Mouse (Mus musculus): ENCODE data around the gene Grik3. TPM values are rescaled to one million over a fixed set of nuclear protein-coding genes. Genes with fewer than 3 reads are reported as not detected.

Gene Grik3
- polyA plus RNA-seq, 1 experiment, result not detected

DNA sequence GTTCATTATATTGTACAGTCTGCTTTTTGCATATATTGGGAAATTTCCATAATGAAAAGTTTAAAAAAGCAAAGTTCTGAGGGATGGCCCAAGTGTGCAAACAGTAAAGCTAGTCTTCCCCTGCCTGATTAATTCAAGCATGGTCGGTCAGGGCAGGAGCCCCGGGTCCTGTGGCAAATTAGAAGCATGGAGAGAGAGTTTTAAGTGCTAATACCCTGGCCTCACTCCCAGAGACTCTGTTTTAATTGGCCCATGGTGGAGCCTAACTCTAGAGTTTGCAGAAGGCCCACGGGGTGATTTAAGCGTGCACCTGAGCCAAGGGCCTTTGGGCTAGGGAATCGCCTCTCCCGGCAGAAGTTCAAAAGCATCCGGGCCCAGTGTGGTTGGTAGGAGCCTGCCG is 215.2 kb downstream of the Grik3 start:
- TF ChIP-seq SRF (IDR thresholded peaks at IDR 0.05; ENCODE audit: control insufficient read depth, insufficient read length, low read depth), result no peak
- TF ChIP-seq POLR2AphosphoS2 (IDR thresholded peaks at IDR 0.05; ENCODE audit: insufficient read length, low read depth), result no peak
- TF ChIP-seq E2F4 (IDR thresholded peaks at IDR 0.05; ENCODE audit: insufficient read depth), result no peak
- TF ChIP-seq TCF3 (IDR thresholded peaks at IDR 0.05; ENCODE audit: insufficient read length, low read depth), result no peak
- TF ChIP-seq TCF12 (IDR thresholded peaks at IDR 0.05; ENCODE audit: insufficient read depth, poor library complexity, severe bottlenecking), result no peak
- TF ChIP-seq MAX (IDR thresholded peaks at IDR 0.05; ENCODE audit: low read depth), result no peak
- TF ChIP-seq REST (IDR thresholded peaks at IDR 0.05; ENCODE audit: insufficient read depth, insufficient read length), result no peak
- no peak for TF ChIP-seq MYOD1 (IDR thresholded peaks at IDR 0.05; ENCODE audit: control insufficient read depth in 1 of 3, insufficient read length in 2 of 3, low read depth in 2 of 3)
- TF ChIP-seq POLR2A (IDR thresholded peaks at IDR 0.05; ENCODE audit: insufficient read length, low read depth), result no peak
- no peak overlapping the region for H3K4me3 ChIP-seq
- H3K4me2 ChIP-seq (ENCODE audit: low read depth), result no peak overlapping the region

DNA sequence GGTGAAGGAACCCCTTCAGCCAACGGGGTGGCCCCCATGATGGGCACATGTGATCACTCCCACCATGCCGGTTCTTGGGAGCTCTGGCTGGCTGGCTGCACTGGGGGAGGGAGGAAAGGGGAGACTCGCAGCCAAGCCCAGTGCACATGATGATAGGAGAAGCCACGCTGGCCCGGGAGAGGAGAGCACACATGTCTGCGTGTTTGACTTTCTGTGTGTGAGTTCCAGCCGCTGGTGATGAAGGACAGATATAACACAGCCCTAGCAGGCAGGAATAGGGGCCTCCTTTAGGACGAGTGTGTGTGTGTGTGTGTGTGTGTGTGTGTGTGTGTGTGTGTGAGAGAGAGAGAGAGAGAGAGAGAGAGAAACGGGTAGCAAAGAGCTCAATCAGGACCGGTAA is 219.2 kb downstream of the Grik3 start:
- TF ChIP-seq POLR2A (IDR thresholded peaks at IDR 0.05; ENCODE audit: insufficient read length, low read depth) (no peak), SRF (IDR thresholded peaks at IDR 0.05; ENCODE audit: control insufficient read depth, insufficient read length, low read depth) (no peak), REST (IDR thresholded peaks at IDR 0.05; ENCODE audit: insufficient read depth, insufficient read length) (no peak), E2F4 (IDR thresholded peaks at IDR 0.05; ENCODE audit: insufficient read depth) (no peak), MYOG (IDR thresholded peaks at IDR 0.05; ENCODE audit: control insufficient read depth in 1 of 3, insufficient read depth in 1 of 3, insufficient read length in 2 of 3, low read depth in 2 of 3) (no peak), USF1 (IDR thresholded peaks at IDR 0.05; ENCODE audit: low read depth) (no peak), CEBPB (IDR thresholded peaks at IDR 0.05; ENCODE audit: insufficient read depth, poor library complexity, severe bottlenecking) (no peak), TCF12 (IDR thresholded peaks at IDR 0.05; ENCODE audit: insufficient read depth, poor library complexity, severe bottlenecking) (no peak), TCF3 (IDR thresholded peaks at IDR 0.05; ENCODE audit: insufficient read length, low read depth) (no peak), MYOD1 (IDR thresholded peaks at IDR 0.05; ENCODE audit: control insufficient read depth in 1 of 3, insufficient read length in 2 of 3, low read depth in 2 of 3) (no peak), MAX (IDR thresholded peaks at IDR 0.05; ENCODE audit: low read depth) (no peak)
- H3K27me3 ChIP-seq (ENCODE audit: control insufficient read depth, insufficient read depth, insufficient read length), result no peaks in the 10 kb centered on the region
- no peak overlapping the region for H3ac ChIP-seq (ENCODE audit: control insufficient read depth, insufficient read length)

More for the DNA sequence above, 215.2 kb downstream of the Grik3 start:
- H3K79me2 ChIP-seq (ENCODE audit: control insufficient read depth, insufficient read depth), result no peaks in the 10 kb centered on the region
- no peak overlapping the region for H3ac ChIP-seq (ENCODE audit: control insufficient read depth, insufficient read length)
- no peaks in the 10 kb centered on the region for H3K36me3 ChIP-seq (ENCODE audit: control insufficient read depth, insufficient read depth)
- H3K27me3 ChIP-seq (ENCODE audit: control insufficient read depth, insufficient read depth, insufficient read length), result no peaks in the 10 kb centered on the region

DNA sequence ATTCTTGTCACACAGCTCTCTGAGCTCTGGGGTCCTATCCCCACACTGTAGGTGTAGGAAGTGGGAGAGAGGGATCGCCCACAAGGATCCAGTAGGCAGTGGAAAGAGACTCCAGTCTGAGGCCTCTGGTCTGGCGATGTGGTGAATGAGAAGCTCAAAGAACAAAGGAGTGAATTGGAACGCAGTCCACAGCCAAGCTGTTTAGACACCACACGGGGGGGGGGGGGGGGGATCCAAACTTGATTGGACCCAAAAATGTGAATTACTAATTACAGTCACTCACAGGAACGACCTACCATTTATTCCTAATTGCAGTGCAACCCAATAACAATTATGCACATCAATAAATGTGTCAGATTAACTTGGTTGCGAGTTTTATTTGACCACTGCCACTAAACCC is 227.4 kb downstream of the Grik3 start:
- no peaks in the 10 kb centered on the region for H3K79me2 ChIP-seq (ENCODE audit: control insufficient read depth, insufficient read depth)
- no peak overlapping the region for H3K4me2 ChIP-seq (ENCODE audit: low read depth)
- no peaks in the 10 kb centered on the region for H3K27me3 ChIP-seq (ENCODE audit: control insufficient read depth, insufficient read depth, insufficient read length)
- H3ac ChIP-seq (ENCODE audit: control insufficient read depth, insufficient read length), result no peak overlapping the region
- H3K36me3 ChIP-seq (ENCODE audit: control insufficient read depth, insufficient read depth), result no peaks in the 10 kb centered on the region
- H3K4me3 ChIP-seq, result no peak overlapping the region
- TF ChIP-seq SRF (IDR thresholded peaks at IDR 0.05; ENCODE audit: control insufficient read depth, insufficient read length, low read depth) (no peak), MYOG (IDR thresholded peaks at IDR 0.05; ENCODE audit: control insufficient read depth in 1 of 3, insufficient read depth in 1 of 3, insufficient read length in 2 of 3, low read depth in 2 of 3) (no peak), TCF3 (IDR thresholded peaks at IDR 0.05; ENCODE audit: insufficient read length, low read depth) (no peak), MYOD1 (IDR thresholded peaks at IDR 0.05; ENCODE audit: control insufficient read depth in 1 of 3, insufficient read length in 2 of 3, low read depth in 2 of 3) (no peak), USF1 (IDR thresholded peaks at IDR 0.05; ENCODE audit: low read depth) (no peak), MAX (IDR thresholded peaks at IDR 0.05; ENCODE audit: low read depth) (no peak), REST (IDR thresholded peaks at IDR 0.05; ENCODE audit: insufficient read depth, insufficient read length) (no peak), POLR2A (IDR thresholded peaks at IDR 0.05; ENCODE audit: insufficient read length, low read depth) (no peak), CEBPB (IDR thresholded peaks at IDR 0.05; ENCODE audit: insufficient read depth, poor library complexity, severe bottlenecking) (no peak), TCF12 (IDR thresholded peaks at IDR 0.05; ENCODE audit: insufficient read depth, poor library complexity, severe bottlenecking) (no peak), E2F4 (IDR thresholded peaks at IDR 0.05; ENCODE audit: insufficient read depth) (no peak), POLR2AphosphoS2 (IDR thresholded peaks at IDR 0.05; ENCODE audit: insufficient read length, low read depth) (no peak)

More for the DNA sequence above, 219.2 kb downstream of the Grik3 start:
- Histone ChIP-seq H3K36me3 (ENCODE audit: control insufficient read depth, insufficient read depth) (no peaks in the 10 kb centered on the region), H3K4me2 (ENCODE audit: low read depth) (no peak overlapping the region), H3K4me3 (no peak overlapping the region), H3K79me2 (ENCODE audit: control insufficient read depth, insufficient read depth) (no peaks in the 10 kb centered on the region)

DNA sequence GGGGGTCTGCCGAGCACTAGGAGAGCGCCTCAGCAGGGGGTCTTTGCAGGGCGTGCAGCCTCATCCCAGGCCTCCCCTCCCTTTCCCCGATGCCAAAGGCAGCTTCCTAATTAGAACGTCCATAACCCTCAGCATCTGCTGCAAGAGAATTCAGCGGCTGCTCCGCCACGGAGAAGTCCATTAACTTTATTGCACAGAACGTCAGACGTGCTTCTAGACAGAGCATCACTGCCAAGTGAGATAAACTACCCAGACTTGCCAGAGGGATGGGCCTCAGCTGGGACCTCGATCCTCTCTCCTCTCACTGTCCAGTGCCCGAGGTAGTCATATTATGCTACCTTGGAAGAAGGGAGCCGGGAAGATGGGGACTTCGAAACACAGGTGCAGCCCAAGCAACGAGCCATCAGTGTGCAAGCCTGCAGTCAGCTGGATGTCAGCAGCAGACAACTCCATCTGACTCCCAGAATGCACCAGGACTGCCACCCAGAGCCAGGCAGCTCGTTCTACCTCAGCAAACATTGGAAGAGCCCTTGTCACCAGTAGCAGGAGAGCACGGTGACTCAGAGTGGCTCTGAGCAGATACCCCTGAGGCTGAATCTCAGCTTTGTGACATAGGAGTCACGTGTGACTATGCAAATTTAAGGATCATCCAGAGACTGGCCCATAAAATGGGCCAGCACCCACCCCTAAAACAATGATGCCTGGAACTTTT is 228.1 kb downstream of the Grik3 start:
- Histone ChIP-seq H3K27me3 (ENCODE audit: control insufficient read depth, insufficient read depth, insufficient read length) (no peaks in the 10 kb centered on the region), H3ac (ENCODE audit: control insufficient read depth, insufficient read length) (no peak overlapping the region), H3K4me3 (no peak overlapping the region), H3K36me3 (ENCODE audit: control insufficient read depth, insufficient read depth) (no peaks in the 10 kb centered on the region), H3K79me2 (ENCODE audit: control insufficient read depth, insufficient read depth) (no peaks in the 10 kb centered on the region), H3K4me2 (ENCODE audit: low read depth) (no peak overlapping the region)
- TF ChIP-seq MAX (IDR thresholded peaks at IDR 0.05; ENCODE audit: low read depth), result no peak
- no peak for TF ChIP-seq TCF12 (IDR thresholded peaks at IDR 0.05; ENCODE audit: insufficient read depth, poor library complexity, severe bottlenecking)
- TF ChIP-seq E2F4 (IDR thresholded peaks at IDR 0.05; ENCODE audit: insufficient read depth), result no peak

DNA sequence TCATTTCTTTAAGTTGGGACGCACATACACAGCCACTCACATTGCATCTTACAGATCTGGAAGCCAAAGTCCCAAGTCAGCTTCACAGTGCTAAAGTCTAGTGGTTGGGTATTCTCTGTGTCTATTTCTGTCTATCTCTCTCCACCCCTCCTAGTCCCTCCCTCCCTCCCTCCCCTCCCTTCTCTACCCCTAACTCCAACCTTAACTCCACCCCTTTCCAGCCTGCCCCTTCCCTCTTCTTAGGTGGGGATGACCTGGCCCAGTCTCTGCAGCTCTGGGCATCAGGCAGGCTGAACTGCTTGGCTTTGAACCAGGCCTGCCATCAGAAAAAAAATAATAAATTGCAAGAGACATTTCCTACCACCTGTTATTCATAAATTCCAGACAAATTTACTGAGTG is 235.7 kb downstream of the Grik3 start:
- TF ChIP-seq POLR2AphosphoS2 (IDR thresholded peaks at IDR 0.05; ENCODE audit: insufficient read length, low read depth), result no peak
- no peak for TF ChIP-seq SRF (IDR thresholded peaks at IDR 0.05; ENCODE audit: control insufficient read depth, insufficient read length, low read depth)
- TF ChIP-seq TCF3 (IDR thresholded peaks at IDR 0.05; ENCODE audit: insufficient read length, low read depth), result no peak
- TF ChIP-seq USF1 (IDR thresholded peaks at IDR 0.05; ENCODE audit: low read depth), result no peak
- H3K4me3 ChIP-seq, result no peak overlapping the region
- no peak overlapping the region for H3ac ChIP-seq (ENCODE audit: control insufficient read depth, insufficient read length)
- H3K36me3 ChIP-seq (ENCODE audit: control insufficient read depth, insufficient read depth), result no peaks in the 10 kb centered on the region
- no peak overlapping the region for H3K4me2 ChIP-seq (ENCODE audit: low read depth)
- H3K27me3 ChIP-seq (ENCODE audit: control insufficient read depth, insufficient read depth, insufficient read length), result no peaks in the 10 kb centered on the region
- H3K79me2 ChIP-seq (ENCODE audit: control insufficient read depth, insufficient read depth), result no peaks in the 10 kb centered on the region
